8 mouse cellular contexts compared by ENCODE assay signal in the genomic region with DNA sequence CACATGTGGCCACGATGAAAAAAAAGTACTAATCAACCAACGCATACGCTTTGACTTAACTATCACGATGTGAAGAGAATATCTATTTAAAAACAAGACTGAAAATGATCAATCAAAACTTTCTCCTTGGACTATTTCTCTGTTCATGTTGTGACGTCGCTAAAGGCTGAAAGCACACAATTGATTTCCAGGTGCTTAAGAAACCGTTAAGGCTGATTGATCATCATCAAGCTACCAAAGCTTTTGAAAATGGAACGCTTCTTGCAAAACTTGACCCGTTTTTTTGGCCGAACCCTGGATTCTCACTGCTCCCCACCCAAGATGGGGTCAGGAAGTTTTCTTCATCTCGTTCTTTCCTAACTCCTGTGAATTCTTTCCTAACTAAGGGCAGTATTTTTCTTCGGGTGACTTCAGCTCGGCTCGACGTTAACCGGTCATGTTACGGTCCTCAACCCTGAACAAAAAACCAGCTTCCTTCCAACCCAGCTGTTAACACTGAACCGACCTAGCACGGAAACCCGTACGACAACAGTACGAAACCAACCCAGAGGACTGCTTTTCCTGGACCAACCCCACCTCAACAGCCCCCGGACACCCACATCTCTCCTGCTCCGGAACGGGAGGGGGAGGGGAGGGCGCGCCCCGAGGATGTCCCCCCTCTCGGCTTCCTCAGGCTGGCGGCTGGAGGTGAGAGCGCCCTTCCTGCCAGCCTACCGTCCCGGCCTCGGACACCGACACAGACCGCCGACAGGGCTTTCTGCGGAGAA. TPM values are rescaled to one million over a fixed set of nuclear protein-coding genes. Genes with fewer than 3 reads are reported as not detected.
DNase-seq lines count a peak whose midpoint lies in the region; ATAC-seq and TF ChIP-seq lines count a peak whose summit lies in the region.

No protein-coding gene starts in this region.

- no peak for DNase-seq in left cerebral cortex, adult 2 months (ENCODE audit: extremely low spot score in 1 of 2, low spot score in 2 of 2)
- DNase-seq in left cerebral cortex, adult 18-20 months (ENCODE audit: low spot score in 2 of 2): no peak
- DNase-seq in ZHBTc4 (ENCODE audit: low read depth, low spot score): peak; percentile 32
- no peak for DNase-seq in limb, embryonic 14.5 days (ENCODE audit: low spot score)
- no peak for DNase-seq in gastrocnemius, postnatal 25 days
- no peak for DNase-seq in spleen, postnatal 10 days (ENCODE audit: low spot score in 2 of 2)

- H3K4me1 ChIP-seq in forebrain, embryonic 15.5 days: peaks cover 25% of the 10 kb centered on the region
- H3K4me1 ChIP-seq in limb, embryonic 14.5 days (ENCODE audit: control insufficient read depth, insufficient read depth, low read length): peaks cover 9% of the 10 kb centered on the region; the same call in 1 of the 2 replicates
- peaks cover 14% of the 10 kb centered on the region; the same call in 1 of the 2 replicates for H3K4me1 ChIP-seq in neural tube, embryonic 14.5 days (ENCODE audit: control insufficient read depth, insufficient read depth, low read length)

- H3K36me3 ChIP-seq in forebrain, embryonic 15.5 days: peaks cover 5% of the 10 kb centered on the region
- H3K36me3 ChIP-seq in limb, embryonic 14.5 days (ENCODE audit: control insufficient read depth, insufficient read depth, low read length): no peaks in the 10 kb centered on the region
- no peaks in the 10 kb centered on the region for H3K36me3 ChIP-seq in neural tube, embryonic 14.5 days (ENCODE audit: control insufficient read depth, insufficient read depth, low read length)

- peak overlapping the region; percentile 78 for H3K9ac ChIP-seq in forebrain, embryonic 15.5 days (replicated peaks)
- peak overlapping the region; percentile 86 for H3K9ac ChIP-seq in limb, embryonic 14.5 days (ENCODE audit: low read depth, low read length, severe bottlenecking)
- H3K9ac ChIP-seq in neural tube, embryonic 14.5 days (replicated peaks; ENCODE audit: low read depth, low read length): peak overlapping the region; percentile 89

- ATAC-seq in forebrain, embryonic 15.5 days (replicated peaks): no peak
- ATAC-seq in limb, embryonic 14.5 days (ENCODE audit: low FRiP score, low read depth): peak; percentile 29
- no peak; the same call in 1 of the 2 replicates for ATAC-seq in neural tube, embryonic 14.5 days (ENCODE audit: low read depth)

- H3K4me2 ChIP-seq in forebrain, embryonic 15.5 days (replicated peaks): peak overlapping the region; percentile 71
- peak overlapping the region; percentile 63 for H3K4me2 ChIP-seq in limb, embryonic 14.5 days (replicated peaks; ENCODE audit: low read depth, low read length, severe bottlenecking)
- H3K4me2 ChIP-seq in neural tube, embryonic 14.5 days (ENCODE audit: low read depth, low read length): peak overlapping the region; percentile 59

- no peaks in the 10 kb centered on the region for H3K27me3 ChIP-seq in forebrain, embryonic 15.5 days
- no peaks in the 10 kb centered on the region for H3K27me3 ChIP-seq in limb, embryonic 14.5 days (ENCODE audit: control insufficient read depth, insufficient read depth, low read length)
- H3K27me3 ChIP-seq in neural tube, embryonic 14.5 days (ENCODE audit: control insufficient read depth, insufficient read depth, low read length): no peaks in the 10 kb centered on the region; the same call in 1 of the 2 replicates

- peak overlapping the region; percentile 98 for H3K27ac ChIP-seq in left cerebral cortex, adult 2 months
- H3K27ac ChIP-seq in forebrain, embryonic 15.5 days (replicated peaks): peak overlapping the region; percentile 90
- peak overlapping the region; percentile 92 for H3K27ac ChIP-seq in limb, embryonic 14.5 days (replicated peaks; ENCODE audit: low read depth, low read length)
- peak overlapping the region; percentile 89 for H3K27ac ChIP-seq in neural tube, embryonic 14.5 days (ENCODE audit: low read depth, low read length)

- intact Hi-C loops in left cerebral cortex, adult 2 months (cut with DNase I): loop anchor here (1.0 to 10.0 kb wide), 2 partner anchors 98 to 370 kb away; no protein-coding TSS in a partner anchor

- no peak for TF ChIP-seq CTCF in left cerebral cortex, adult 2 months (IDR thresholded peaks at IDR 0.05)

- under 1% methylated on average over 36 of the region's 38 CpGs for WGBS in forebrain, embryonic 15.5 days
- 1% methylated on average over 34 of the region's 38 CpGs for WGBS in limb, embryonic 14.5 days
- whole genome bisulfite sequencing in neural tube, embryonic 14.5 days: under 1% methylated on average over 37 of the region's 38 CpGs

- H3K4me3 ChIP-seq in left cerebral cortex, adult 2 months: peak overlapping the region; percentile 75
- H3K4me3 ChIP-seq in forebrain, embryonic 15.5 days: peak overlapping the region; percentile 83
- H3K4me3 ChIP-seq in limb, embryonic 14.5 days (replicated peaks; ENCODE audit: low read length): peak overlapping the region; percentile 89
- H3K4me3 ChIP-seq in neural tube, embryonic 14.5 days (ENCODE audit: low read depth, low read length): peak overlapping the region; percentile 96

- TF ChIP-seq POLR2A in limb, embryonic 14.5 days (IDR thresholded peaks at IDR 0.05; ENCODE audit: borderline replicate concordance, extremely low read depth, insufficient read depth, insufficient read length): no peak

- H3K9me3 ChIP-seq in forebrain, embryonic 15.5 days: peaks cover 6% of the 10 kb centered on the region; the same call in 1 of the 2 replicates
- 0 out of 2 replicates have a peak, but pooled peaks cover 6% of the 10 kb centered on the region for H3K9me3 ChIP-seq in limb, embryonic 14.5 days (ENCODE audit: control insufficient read depth, low read length)
- peaks cover 4% of the 10 kb centered on the region; the same call in 1 of the 2 replicates for H3K9me3 ChIP-seq in neural tube, embryonic 14.5 days (ENCODE audit: control insufficient read depth, low read length)

RNA-seq across cellular contexts. Expression of gene Nck1, which starts 0.8 kb away (rescaled TPM):
- total RNA-seq in left cerebral cortex, adult 2 months (2021): 10 to 100 TPM; 33.1 to 35.6 TPM
- total RNA-seq in left cerebral cortex, adult 18-20 months (2021): 10 to 100 TPM; 36.5 to 39.0 TPM
- 40.2 and 42.4 TPM in 2 replicates for polyA plus RNA-seq in forebrain, embryonic 15.5 days (2015; fragmentation: Nextera tagmentation; extraction: Ambion mirVana)
- polyA plus RNA-seq in limb, embryonic 14.5 days (2012; rRNA removed): 26.5 and 49.3 TPM in 2 replicates
- polyA plus RNA-seq in limb, embryonic 14.5 days (2014; fragmentation: Nextera tagmentation; extraction: Ambion mirVana): 67.3 and 83.7 TPM in 2 replicates
- polyA plus RNA-seq in neural tube, embryonic 14.5 days (2014; fragmentation: Nextera tagmentation; extraction: Ambion mirVana): 62.8 and 70.8 TPM in 2 replicates
- total RNA-seq in gastrocnemius, postnatal 25 days (2021): 10 to 100 TPM; 30.5 to 30.9 TPM

RNA-seq across cellular contexts. Expression of gene Slc35g2, which starts 25.8 kb away (rescaled TPM):
- 10 to 100 TPM; 19.4 to 23.0 TPM for total RNA-seq in left cerebral cortex, adult 2 months (2021)
- 10 to 100 TPM; 24.9 to 25.1 TPM for total RNA-seq in left cerebral cortex, adult 18-20 months (2021)
- 5.6 and 8.5 TPM in 2 replicates for polyA plus RNA-seq in forebrain, embryonic 15.5 days (2015; fragmentation: Nextera tagmentation; extraction: Ambion mirVana)
- polyA plus RNA-seq in limb, embryonic 14.5 days (2012; rRNA removed): 1.8 and 2.2 TPM in 2 replicates
- 3.0 and 4.1 TPM in 2 replicates for polyA plus RNA-seq in limb, embryonic 14.5 days (2014; fragmentation: Nextera tagmentation; extraction: Ambion mirVana)
- 18.3 and 26.6 TPM in 2 replicates for polyA plus RNA-seq in neural tube, embryonic 14.5 days (2014; fragmentation: Nextera tagmentation; extraction: Ambion mirVana)
- under 1 TPM; 0.46 to 0.51 TPM for total RNA-seq in gastrocnemius, postnatal 25 days (2021)

RNA-seq across cellular contexts. Expression of gene Stag1, which starts 52.5 kb away (rescaled TPM):
- 10 to 100 TPM; 65.0 to 66.2 TPM for total RNA-seq in left cerebral cortex, adult 2 months (2021)
- total RNA-seq in left cerebral cortex, adult 18-20 months (2021): 10 to 100 TPM; 69.0 to 70.1 TPM
- polyA plus RNA-seq in forebrain, embryonic 15.5 days (2015; fragmentation: Nextera tagmentation; extraction: Ambion mirVana): 36.0 and 42.1 TPM in 2 replicates
- polyA plus RNA-seq in limb, embryonic 14.5 days (2012; rRNA removed): 23.9 and 35.0 TPM in 2 replicates
- polyA plus RNA-seq in limb, embryonic 14.5 days (2014; fragmentation: Nextera tagmentation; extraction: Ambion mirVana): 45.5 and 50.9 TPM in 2 replicates
- 40.9 and 48.2 TPM in 2 replicates for polyA plus RNA-seq in neural tube, embryonic 14.5 days (2014; fragmentation: Nextera tagmentation; extraction: Ambion mirVana)
- 10 to 100 TPM; 19.4 to 27.1 TPM for total RNA-seq in gastrocnemius, postnatal 25 days (2021)

RNA-seq across cellular contexts. Expression of gene Il20rb, which starts 58.5 kb away (rescaled TPM):
- total RNA-seq in left cerebral cortex, adult 2 months (2021): under 1 TPM; 0.23 to 0.38 TPM
- under 1 TPM; 0.23 to 0.30 TPM for total RNA-seq in left cerebral cortex, adult 18-20 months (2021)
- 0.50 and 0.86 TPM in 2 replicates for polyA plus RNA-seq in forebrain, embryonic 15.5 days (2015; fragmentation: Nextera tagmentation; extraction: Ambion mirVana)
- polyA plus RNA-seq in limb, embryonic 14.5 days (2012; rRNA removed): 3.8 and 4.0 TPM in 2 replicates
- polyA plus RNA-seq in limb, embryonic 14.5 days (2014; fragmentation: Nextera tagmentation; extraction: Ambion mirVana): 2.6 and 4.5 TPM in 2 replicates
- polyA plus RNA-seq in neural tube, embryonic 14.5 days (2014; fragmentation: Nextera tagmentation; extraction: Ambion mirVana): 0.32 and 1.1 TPM in 2 replicates
- 1 to 10 TPM; 1.3 to 1.7 TPM for total RNA-seq in gastrocnemius, postnatal 25 days (2021)

Comparison
In these comparisons a context has a peak if more than half of its experiments do, and no peak if none do; other contexts are left out.
1. RNA of gene Slc35g2, which starts 25.8 kb away (total RNA-seq): 24.9 to 25.1 TPM in left cerebral cortex, adult 18-20 months and 19.4 to 23.0 TPM in left cerebral cortex, adult 2 months; 0.46 to 0.51 TPM in gastrocnemius, postnatal 25 days; every median in the first group is over 10 times any median in the second.
2. Peak in every context shown above with its lines, with median percentiles within 50 percentile points of each other: H3K27ac ChIP-seq, H3K4me3 ChIP-seq, H3K4me2 ChIP-seq and H3K9ac ChIP-seq.